Mouse (Mus musculus) hindbrain, embryonic 14.5 days (tissue): Measurements from ENCODE around the gene Gm38100. TPM values are rescaled to one million over a fixed set of nuclear protein-coding genes. Genes with fewer than 3 reads are reported as not detected.

ENCODE experiments used
- ATAC-seq: fragments of 200-750 bp; cut with Nextera tagmentation; 2 replicates; pipeline ENCODE4 v1.8.0; 2017; ENCODE audit warnings: moderate number of reproducible peaks, mild to moderate bottlenecking, moderate TSS enrichment, moderate library complexity; ENCODE audit not compliant: low FRiP score
- DNase-seq: peaks from one replicate; pipeline ENCODE4 v3.0.0-alpha.2; 2015; ENCODE audit warnings: low spot score
- H3K27ac ChIP-seq: fragments of 300-500 bp; sonication (generic); 2 replicates; pipeline ENCODE4 v1.5.1; 2014; ENCODE audit warnings: mild to moderate bottlenecking, moderate library complexity
- H3K27me3 ChIP-seq: fragments of 300-500 bp; sonication (generic); 2 replicates; pipeline ENCODE4 v1.6.1; 2014; ENCODE audit warnings: mild to moderate bottlenecking, low read length, mixed read lengths; ENCODE audit not compliant: control insufficient read depth, insufficient read depth
- H3K36me3 ChIP-seq: fragments of 300-500 bp; sonication (generic); replicated peaks from 2 replicates; pipeline ENCODE4 v1.6.1; 2014; ENCODE audit not compliant: control insufficient read depth, insufficient read depth
- H3K4me1 ChIP-seq: fragments of 300-500 bp; sonication (generic); replicated peaks from 2 replicates; pipeline ENCODE4 v1.6.1; 2014; ENCODE audit warnings: antibody characterized with exemption, low read length, mixed read lengths; ENCODE audit not compliant: control insufficient read depth, insufficient read depth
- H3K4me2 ChIP-seq: fragments of 300-500 bp; sonication (generic); replicated peaks from 2 replicates; pipeline ENCODE4 v1.6.1; 2014; ENCODE audit warnings: mild to moderate bottlenecking, moderate library complexity
- H3K4me3 ChIP-seq: fragments of 300-500 bp; sonication (generic); replicated peaks from 2 replicates; pipeline ENCODE4 v1.5.1; 2014; ENCODE audit warnings: mild to moderate bottlenecking, low read length
- H3K9ac ChIP-seq: fragments of 300-500 bp; sonication (generic); 2 replicates; pipeline ENCODE4 v1.6.1; 2014
- H3K9me3 ChIP-seq: fragments of 300-500 bp; sonication (generic); 2 replicates; pipeline ENCODE4 v1.6.1; 2016; ENCODE audit warnings: low read length; ENCODE audit not compliant: control insufficient read depth
- WGBS: fragments of 180-500 bp; shearing (Covaris S2); extraction: QIAGEN DNeasy Blood & Tissue Kit; methylation state at CpG from one replicate; pipeline ENCODE4 v1.1.7; 2014; 5-methylcytosine and 5-hydroxymethylcytosine counted together
- polyA plus RNA-seq: library from polyadenylated mRNA; unstranded; fragments of >200 nt; fragmentation: Nextera tagmentation; extraction: Ambion mirVana; gene quantifications from 2 replicates; pipeline ENCODE4 v1.2.1, GENCODE M21; 2014

Gm38100 gene
- polyA plus RNA-seq: not detected in 2 replicates

DNA sequence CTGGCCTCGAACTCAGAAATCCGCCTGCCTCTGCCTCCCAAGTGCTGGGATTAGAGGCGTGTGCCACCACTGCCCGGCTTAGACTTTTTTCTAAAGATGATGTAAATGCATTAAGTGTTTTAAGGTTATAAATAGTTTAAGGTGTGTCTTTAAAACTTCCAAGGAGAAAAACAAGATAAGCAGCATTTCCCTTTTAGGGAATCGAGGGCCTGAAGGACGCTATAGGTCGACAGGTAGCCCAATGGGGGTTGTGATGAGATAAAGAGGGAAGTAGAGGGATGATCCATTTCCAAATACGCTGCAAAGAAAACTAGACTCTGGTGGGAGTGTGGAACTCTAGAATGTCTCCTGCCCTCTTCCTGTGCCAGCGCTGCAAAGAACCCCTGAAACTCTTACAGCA, at the start of gene Gm38100:
TSS of gene Gm38100 (plus strand) at position 301 of the 400 bp plus-strand sequence.
- DNase-seq (no peak), ATAC-seq (no peak)
- Histone ChIP-seq H3K27ac (no peak within 1 kb of the TSS), H3K27me3 (no peaks in the 10 kb centered on the region), H3K9ac (no peak within 1 kb of the TSS), H3K4me3 (no peak within 1 kb of the TSS), H3K36me3 (no peaks in the 10 kb centered on the region), H3K4me1 (no peaks in the 10 kb centered on the region), H3K9me3 (no peaks in the 10 kb centered on the region), H3K4me2 (no peak within 1 kb of the TSS)
- WGBS: 91% methylated on average over 9 of the region's 9 CpGs

DNA sequence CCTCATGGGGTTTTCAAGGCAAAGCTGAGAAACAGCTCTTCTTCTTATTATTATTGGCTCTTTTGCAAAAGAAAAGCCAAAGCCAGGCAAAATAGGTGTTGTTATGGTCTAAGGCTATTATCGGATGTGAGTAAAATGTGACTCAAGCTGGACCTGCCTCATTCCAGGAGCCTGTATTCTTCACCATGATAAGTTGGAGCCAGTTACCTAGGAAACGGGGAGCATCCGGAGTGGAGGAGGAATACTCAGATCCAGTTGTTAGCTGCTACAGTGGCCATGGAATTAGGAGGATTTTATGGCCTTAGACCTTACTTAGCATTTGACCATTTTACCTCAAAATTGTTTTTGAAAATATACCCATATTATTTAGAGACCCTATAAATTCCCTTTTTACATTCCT, 49.4 kb upstream of the Gm38100 start:
- no peak for ATAC-seq
- WGBS: 40% methylated on average over 3 of the region's 3 CpGs

DNA sequence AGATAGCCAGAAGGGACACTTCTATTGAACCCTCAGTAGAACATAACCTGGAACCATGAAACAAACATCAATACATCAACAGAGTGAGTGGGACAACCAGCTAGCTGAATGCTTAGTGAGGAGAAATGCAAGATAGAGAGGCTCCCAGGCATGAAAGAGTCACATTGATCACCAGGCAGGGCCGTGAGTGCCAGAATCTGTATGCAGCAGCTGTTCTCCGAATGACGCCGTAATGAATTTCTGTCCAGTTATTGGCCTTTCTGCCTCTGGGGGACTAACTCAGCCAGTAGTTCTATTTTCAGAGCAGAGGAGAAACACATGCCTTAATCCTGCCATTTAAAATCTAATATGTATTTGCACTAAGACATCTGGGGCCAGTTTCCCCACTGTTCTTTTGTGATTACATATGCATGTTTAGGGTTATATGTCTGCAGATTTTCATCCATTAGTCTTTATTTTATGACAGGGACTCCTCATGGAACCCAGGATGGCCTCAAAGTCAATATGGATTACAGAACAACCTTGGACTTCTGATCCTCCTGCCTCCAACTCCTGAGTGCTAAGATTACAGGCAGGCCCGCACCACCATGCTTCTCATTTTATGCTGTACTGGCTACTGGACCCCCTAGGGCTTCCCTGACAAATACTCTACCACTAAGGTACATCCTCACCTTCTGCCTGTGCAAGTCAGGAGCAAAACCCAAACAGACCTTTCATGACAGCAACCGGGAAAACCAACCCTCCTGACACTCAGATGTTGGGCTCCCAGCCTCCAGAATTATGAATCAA, 47.9 kb upstream of the Gm38100 start:
- H3K27ac ChIP-seq: peak overlapping the region; percentile 44; the same call in 1 of the 2 replicates
- H3K9ac ChIP-seq: no peak overlapping the region
- ATAC-seq: peak; percentile 60; the same call in 1 of the 2 replicates
- peaks cover 12% of the 10 kb centered on the region for H3K4me1 ChIP-seq
- H3K9me3 ChIP-seq: no peaks in the 10 kb centered on the region
- H3K4me3 ChIP-seq: no peak overlapping the region
- DNase-seq: peak; percentile 46
- 46% methylated on average over 6 of the region's 6 CpGs for WGBS
- no peaks in the 10 kb centered on the region for H3K36me3 ChIP-seq
- no peak overlapping the region for H3K4me2 ChIP-seq
- no peaks in the 10 kb centered on the region for H3K27me3 ChIP-seq

More for the DNA sequence above, 49.4 kb upstream of the Gm38100 start:
- no peak overlapping the region for H3K9ac ChIP-seq
- H3K4me2 ChIP-seq: no peak overlapping the region
- no peaks in the 10 kb centered on the region for H3K9me3 ChIP-seq
- no peak for DNase-seq
- no peak overlapping the region for H3K4me3 ChIP-seq
- H3K27ac ChIP-seq: no peak overlapping the region
- no peaks in the 10 kb centered on the region for H3K36me3 ChIP-seq
- H3K27me3 ChIP-seq: no peaks in the 10 kb centered on the region
- H3K4me1 ChIP-seq: peaks cover 12% of the 10 kb centered on the region

DNA sequence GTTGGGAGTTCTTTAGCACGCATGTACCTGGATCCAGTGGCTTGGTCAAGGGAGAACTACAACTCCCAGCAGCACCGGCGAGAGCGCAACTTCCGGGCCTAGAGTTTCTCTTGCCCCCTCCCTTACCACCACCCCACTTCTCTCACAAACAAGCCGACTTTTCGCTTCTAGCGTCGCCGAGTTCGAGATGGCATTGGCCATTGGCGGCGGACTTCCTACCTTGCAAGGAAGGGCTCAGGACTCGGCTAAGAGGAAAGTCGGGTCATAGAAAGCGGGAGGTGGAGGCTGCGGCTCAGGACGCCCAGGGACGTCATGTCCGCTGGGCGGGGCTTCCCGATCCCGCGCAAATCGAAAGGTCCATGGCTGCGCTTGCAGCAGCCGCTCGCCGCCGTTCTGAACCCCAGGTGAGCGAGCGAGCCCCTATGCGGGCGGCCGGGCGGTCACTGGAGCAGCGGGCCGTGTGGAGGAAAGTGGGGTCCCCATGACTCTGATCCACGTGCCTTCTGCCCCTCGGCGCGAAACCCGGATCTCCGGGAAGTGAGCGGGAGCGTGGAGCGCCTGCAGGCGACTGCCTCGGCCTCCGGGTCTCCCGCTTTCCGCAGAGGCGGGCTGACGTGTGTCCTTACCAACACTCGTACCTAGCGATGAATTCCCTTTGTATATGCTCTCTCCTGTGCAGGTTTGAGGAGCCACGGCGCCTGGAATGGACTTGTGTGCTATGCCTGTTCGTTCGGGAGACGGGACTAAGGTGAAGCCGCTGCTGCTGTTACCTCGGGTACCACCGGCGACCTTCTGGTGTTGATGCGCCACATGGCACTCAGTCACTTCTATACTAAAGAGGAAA, 39.5 kb upstream of the Gm38100 start, which contains the start of gene Exo1:
TSS of gene Exo1 (plus strand) at position 129 of the 844 bp plus-strand sequence.
- H3K9me3 ChIP-seq: no peaks in the 10 kb centered on the region
- H3K27me3 ChIP-seq: no peaks in the 10 kb centered on the region
- peak; percentile 89 for DNase-seq
- H3K4me1 ChIP-seq: peaks cover 5% of the 10 kb centered on the region; the same call in 1 of the 2 replicates
- peak; percentile 98 for ATAC-seq
- peak within 1 kb of the TSS; percentile 50 for H3K4me3 ChIP-seq
- H3K9ac ChIP-seq: peak within 1 kb of the TSS; percentile 60
- peak within 1 kb of the TSS; percentile 90 for H3K4me2 ChIP-seq
- H3K36me3 ChIP-seq: no peaks in the 10 kb centered on the region
- under 1% methylated on average over 66 of the region's 66 CpGs for WGBS
- H3K27ac ChIP-seq: peak within 1 kb of the TSS; percentile 79

DNA sequence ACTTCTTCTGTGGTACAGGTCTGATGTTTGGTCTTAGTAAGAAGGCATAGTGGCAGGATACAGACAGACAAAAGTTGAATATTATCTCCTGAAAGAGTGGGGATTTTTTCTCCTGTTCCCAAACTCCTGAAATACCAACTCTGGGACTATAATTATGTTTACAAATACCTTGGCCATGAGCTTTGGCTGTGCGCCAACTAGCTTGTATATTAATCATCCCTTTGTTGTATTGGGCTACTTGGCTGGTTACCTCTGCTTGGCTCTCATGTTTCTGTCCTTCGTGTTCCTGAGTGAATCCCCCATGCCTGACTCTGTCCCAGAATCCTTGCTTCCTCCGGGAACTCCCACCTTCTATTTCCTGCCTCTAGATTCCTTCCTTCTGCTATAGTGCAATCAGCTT, 36.7 kb upstream of the Gm38100 start:
- Histone ChIP-seq H3K36me3 (no peaks in the 10 kb centered on the region), H3K27me3 (no peaks in the 10 kb centered on the region), H3K4me2 (no peak overlapping the region), H3K9me3 (no peaks in the 10 kb centered on the region), H3K27ac (no peak overlapping the region), H3K4me1 (peaks cover 5% of the 10 kb centered on the region; the same call in 1 of the 2 replicates), H3K4me3 (no peak overlapping the region), H3K9ac (no peak overlapping the region)
- DNase-seq (no peak), ATAC-seq (no peak)
- 69% methylated on average over 3 of the region's 3 CpGs for WGBS

DNA sequence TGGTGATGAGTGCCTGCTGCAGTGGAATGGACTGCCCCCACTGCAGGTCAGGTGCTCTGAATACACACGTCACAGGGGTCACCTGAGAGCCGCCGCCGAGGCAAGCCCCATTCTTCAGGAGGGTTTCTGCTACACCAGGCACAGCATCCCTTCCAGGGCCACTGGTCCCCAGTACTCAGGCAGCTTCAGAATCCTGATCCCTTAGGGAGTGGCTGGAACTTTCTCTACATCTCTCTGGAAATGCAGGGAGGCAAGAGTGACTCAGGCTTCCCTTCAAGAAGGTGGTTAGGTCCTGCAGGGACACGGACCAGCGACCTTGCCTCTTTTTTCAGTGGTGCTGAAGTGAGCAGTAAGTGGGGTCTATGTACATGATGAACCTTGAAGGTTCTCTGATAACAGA, 26.9 kb upstream of the Gm38100 start:
- Histone ChIP-seq H3K4me1 (no peaks in the 10 kb centered on the region), H3K9me3 (no peaks in the 10 kb centered on the region), H3K4me2 (no peak overlapping the region), H3K27me3 (no peaks in the 10 kb centered on the region), H3K4me3 (no peak overlapping the region), H3K36me3 (no peaks in the 10 kb centered on the region), H3K9ac (no peak overlapping the region), H3K27ac (no peak overlapping the region)
- ATAC-seq: no peak
- no peak for DNase-seq
- WGBS: 90% methylated on average over 6 of the region's 6 CpGs

DNA sequence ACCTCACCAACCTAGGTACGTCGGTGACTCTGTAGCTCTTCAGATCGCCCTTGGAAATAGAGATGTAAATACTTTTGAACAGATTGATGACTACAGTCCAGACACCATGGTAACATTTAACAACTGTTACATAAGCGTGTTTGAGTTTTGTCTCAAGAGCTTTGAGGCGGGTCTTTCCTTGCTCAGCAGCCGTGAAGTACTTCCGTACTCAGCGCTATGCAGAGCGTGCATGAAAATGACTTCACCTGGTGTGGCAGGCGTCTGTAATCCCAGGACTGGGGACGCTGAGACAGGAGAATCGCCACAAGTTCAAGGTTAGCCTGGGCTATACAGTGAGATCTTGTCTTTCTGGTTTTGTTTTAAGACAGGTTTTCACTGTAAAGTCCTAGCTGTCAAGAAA, 26.4 kb upstream of the Gm38100 start:
- no peak overlapping the region for H3K4me2 ChIP-seq
- WGBS: 91% methylated on average over 12 of the region's 12 CpGs
- H3K36me3 ChIP-seq: no peaks in the 10 kb centered on the region
- no peaks in the 10 kb centered on the region for H3K9me3 ChIP-seq
- no peak overlapping the region for H3K27ac ChIP-seq
- H3K4me3 ChIP-seq: no peak overlapping the region
- H3K27me3 ChIP-seq: no peaks in the 10 kb centered on the region
- H3K4me1 ChIP-seq: no peaks in the 10 kb centered on the region
- ATAC-seq (no peak), DNase-seq (no peak)
- H3K9ac ChIP-seq: no peak overlapping the region

DNA sequence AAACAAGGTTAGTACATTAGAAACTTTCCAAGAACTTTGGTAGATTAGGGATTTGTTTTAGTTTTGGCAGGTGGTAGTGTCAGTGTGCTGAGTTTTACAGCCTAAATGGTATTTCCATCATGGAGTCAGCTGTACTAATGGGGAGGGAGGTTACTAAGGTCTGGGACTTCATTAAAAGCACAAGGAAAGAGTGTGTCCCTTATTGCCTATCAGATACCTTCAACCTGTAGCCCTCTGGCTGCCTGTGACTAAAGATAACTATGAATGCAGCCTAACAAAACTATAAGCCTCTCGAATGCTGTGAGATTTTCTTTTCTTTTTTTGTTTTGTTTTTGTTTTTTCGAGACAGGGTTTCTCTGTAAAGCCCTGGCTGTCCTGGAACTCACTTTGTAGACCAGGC, 8.9 kb upstream of the Gm38100 start:
- H3K4me3 ChIP-seq: no peak overlapping the region
- H3K27ac ChIP-seq: no peak overlapping the region
- H3K9ac ChIP-seq: no peak overlapping the region
- no peak overlapping the region for H3K4me2 ChIP-seq
- H3K36me3 ChIP-seq: 0 out of 2 replicates have a peak, but pooled peaks cover 3% of the 10 kb centered on the region
- no peak for ATAC-seq
- DNase-seq: no peak
- 91% methylated on average over 2 of the region's 2 CpGs for WGBS
- no peaks in the 10 kb centered on the region for H3K4me1 ChIP-seq
- no peaks in the 10 kb centered on the region for H3K9me3 ChIP-seq
- H3K27me3 ChIP-seq: no peaks in the 10 kb centered on the region

DNA sequence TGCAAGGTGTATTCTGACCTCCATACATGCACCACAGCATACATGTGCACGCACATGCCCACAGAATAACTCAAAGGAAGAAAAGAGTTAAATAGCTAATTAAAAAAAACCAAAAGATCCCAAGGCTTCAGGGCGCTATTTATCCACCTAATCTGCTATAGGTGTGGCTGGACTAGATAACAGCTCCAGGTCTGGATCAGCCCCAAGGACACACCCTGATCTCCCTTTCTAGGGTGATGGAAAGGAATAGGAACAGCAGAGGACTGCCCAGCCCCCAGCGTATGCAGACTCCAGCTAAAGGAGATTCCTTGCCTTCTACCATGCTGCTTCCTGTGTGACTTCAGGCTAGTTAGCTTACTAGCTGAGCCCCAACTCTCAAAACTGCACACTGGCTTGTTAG, 8.1 kb upstream of the Gm38100 start:
- no peak overlapping the region for H3K4me2 ChIP-seq
- no peaks in the 10 kb centered on the region for H3K27me3 ChIP-seq
- 0 out of 2 replicates have a peak, but pooled peaks cover 3% of the 10 kb centered on the region for H3K36me3 ChIP-seq
- H3K4me3 ChIP-seq: no peak overlapping the region
- H3K27ac ChIP-seq: no peak overlapping the region
- 94% methylated on average over 3 of the region's 3 CpGs for WGBS
- no peaks in the 10 kb centered on the region for H3K4me1 ChIP-seq
- no peak for ATAC-seq
- H3K9ac ChIP-seq: no peak overlapping the region
- DNase-seq: no peak
- no peaks in the 10 kb centered on the region for H3K9me3 ChIP-seq
